Mouse (Mus musculus) embryonic fibroblast, embryonic 13.5 days (primary cell): ENCODE data around the gene Gpc2.

Source experiments
- CTCF ChIP-seq: IDR thresholded peaks from 2 replicates; pipeline ENCODE4 v1.5.1; 2011; ENCODE audit warnings: mild to moderate bottlenecking, control low read depth, low read length, moderate library complexity, borderline replicate concordance; ENCODE audit not compliant: insufficient read depth
- POLR2A ChIP-seq: IDR thresholded peaks from 2 replicates; pipeline ENCODE4 v1.6.1; 2011; ENCODE audit warnings: low read depth, mild to moderate bottlenecking, control low read depth, low read length, moderate library complexity

- TF ChIP-seq CTCF = no peak
- no peak for TF ChIP-seq POLR2A
Measured at GRCm38 (mm10) chr5:138280425-138280768, 592 bp upstream of the Gpc2 start.
